Mouse (Mus musculus) neural tube, embryonic 15.5 days (tissue): ENCODE measurements around the gene Slc36a4. TPM values are rescaled to one million over a fixed set of nuclear protein-coding genes. Genes with fewer than 3 reads are reported as not detected.

Source experiments
- ATAC-seq: fragments of 200-750 bp; cut with Nextera tagmentation; 2 replicates; pipeline ENCODE4 v1.8.0; 2017; ENCODE audit warnings: mild to moderate bottlenecking, moderate TSS enrichment, moderate library complexity; ENCODE audit not compliant: low FRiP score
- H3K27ac ChIP-seq: fragments of 300-500 bp; sonication (generic); replicated peaks from 2 replicates; pipeline ENCODE4 v1.5.1; 2015; ENCODE audit warnings: mild to moderate bottlenecking, inconsistent platforms
- H3K27me3 ChIP-seq: fragments of 300-500 bp; sonication (generic); replicated peaks from 2 replicates; pipeline ENCODE4 v1.6.1; 2015; ENCODE audit warnings: inconsistent platforms
- H3K36me3 ChIP-seq: fragments of 300-500 bp; sonication (generic); 2 replicates; pipeline ENCODE4 v1.6.1; 2015; ENCODE audit warnings: inconsistent platforms
- H3K4me1 ChIP-seq: fragments of 300-500 bp; sonication (generic); 2 replicates; pipeline ENCODE4 v1.6.1; 2015; ENCODE audit warnings: inconsistent platforms
- H3K4me2 ChIP-seq: fragments of 300-500 bp; sonication (generic); 2 replicates; pipeline ENCODE4 v1.6.1; 2015; ENCODE audit warnings: inconsistent platforms, mild to moderate bottlenecking, moderate library complexity
- H3K4me3 ChIP-seq: fragments of 300-500 bp; sonication (generic); replicated peaks from 2 replicates; pipeline ENCODE4 v1.5.1; 2015; ENCODE audit warnings: mild to moderate bottlenecking, inconsistent platforms
- H3K9ac ChIP-seq: fragments of 300-500 bp; sonication (generic); replicated peaks from 2 replicates; pipeline ENCODE4 v1.6.1; 2015; ENCODE audit warnings: mild to moderate bottlenecking, inconsistent platforms
- H3K9me3 ChIP-seq: fragments of 300-500 bp; sonication (generic); replicated peaks from 2 replicates; pipeline ENCODE4 v1.6.1; 2016; ENCODE audit warnings: inconsistent platforms
- WGBS: fragments of 180-500 bp; shearing (Covaris S2); methylation state at CpG from one replicate; pipeline ENCODE4 v1.1.7; 2015; ENCODE audit warnings: mixed read lengths; 5-methylcytosine and 5-hydroxymethylcytosine counted together
- polyA plus RNA-seq: library from polyadenylated mRNA; unstranded; fragments of >200 nt; fragmentation: Nextera tagmentation; extraction: Ambion mirVana; gene quantifications from 2 replicates; pipeline ENCODE4 v1.2.1, GENCODE M21; 2015

The Slc36a4 gene
- polyA plus RNA-seq, 1 experiment from 2014 or later: 27.4 TPM

DNA sequence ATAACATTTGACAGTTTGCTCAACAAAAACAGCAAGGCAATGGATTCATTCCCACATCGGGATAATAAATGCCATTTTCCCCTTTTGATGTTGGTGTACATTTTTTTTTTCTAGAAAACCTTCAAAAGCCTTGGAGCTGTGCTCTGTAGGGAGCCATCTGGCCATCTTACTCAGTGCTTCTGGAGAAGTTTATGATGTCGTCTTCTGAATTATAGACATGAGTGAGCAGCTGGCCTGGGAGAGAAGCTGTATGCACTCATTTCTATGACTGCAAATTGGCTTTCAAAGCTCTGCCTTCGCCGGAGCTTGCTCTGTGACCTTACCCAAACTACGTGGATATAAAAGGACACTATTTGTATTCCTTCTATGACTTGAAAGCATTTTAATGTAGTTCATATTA lies 56.8 kb downstream of the Slc36a4 start:
- Histone ChIP-seq H3K4me3 (no peak overlapping the region), H3K27me3 (no peaks in the 10 kb centered on the region), H3K9ac (no peak overlapping the region), H3K27ac (no peak overlapping the region; the same call in 1 of the 2 replicates), H3K36me3 (no peaks in the 10 kb centered on the region), H3K4me1 (peaks cover 8% of the 10 kb centered on the region; the same call in 1 of the 2 replicates), H3K4me2 (no peak overlapping the region), H3K9me3 (no peaks in the 10 kb centered on the region)
- 23% methylated on average over 5 of the region's 5 CpGs for WGBS
- no peak for ATAC-seq

DNA sequence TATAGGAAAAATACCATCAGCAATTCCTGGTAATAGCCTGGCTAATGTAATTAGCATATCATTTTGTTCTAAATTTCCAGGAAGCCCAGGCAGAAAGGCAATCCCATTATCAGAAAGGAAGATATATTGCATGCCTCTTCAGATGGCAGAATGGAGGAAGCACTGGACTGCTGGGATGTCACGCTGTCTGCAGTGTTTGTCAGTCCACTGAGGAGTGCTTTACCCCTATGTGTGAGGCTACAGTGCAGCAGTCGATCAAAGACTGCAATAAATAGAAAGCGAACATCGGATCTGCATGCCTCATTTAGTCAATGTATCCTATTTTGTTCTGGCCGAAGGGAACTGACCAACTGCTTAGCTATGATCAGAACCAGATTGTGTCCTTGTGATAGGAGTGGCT lies 57.3 kb downstream of the Slc36a4 start:
- H3K4me3 ChIP-seq: no peak overlapping the region
- 14% methylated on average over 5 of the region's 5 CpGs for whole genome bisulfite sequencing
- H3K36me3 ChIP-seq: no peaks in the 10 kb centered on the region
- no peak overlapping the region for H3K9ac ChIP-seq
- peaks cover 8% of the 10 kb centered on the region; the same call in 1 of the 2 replicates for H3K4me1 ChIP-seq
- H3K9me3 ChIP-seq: no peaks in the 10 kb centered on the region
- no peak overlapping the region for H3K27ac ChIP-seq
- peak; percentile 63; the same call in 1 of the 2 replicates for ATAC-seq
- H3K4me2 ChIP-seq: no peak overlapping the region
- H3K27me3 ChIP-seq: no peaks in the 10 kb centered on the region

DNA sequence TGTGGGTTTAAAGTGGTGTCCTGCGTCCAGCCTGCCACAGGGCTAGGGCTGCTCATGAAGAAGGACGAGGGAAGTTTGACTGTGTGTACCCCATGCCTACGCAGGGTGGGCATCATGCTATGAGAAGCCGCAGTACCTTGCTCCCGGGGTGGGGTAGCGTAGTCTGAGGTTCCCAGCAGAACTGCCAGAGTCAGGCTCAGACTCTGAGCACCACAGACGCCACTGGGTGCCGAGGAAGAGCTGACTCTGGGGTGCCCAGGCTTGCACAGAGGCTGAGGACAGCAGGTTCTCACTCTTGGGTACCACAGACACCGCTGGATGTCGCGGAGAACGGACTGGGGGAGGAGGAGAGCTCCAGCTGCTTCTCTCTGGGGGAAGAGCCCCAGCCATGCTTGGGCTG lies 63.2 kb downstream of the Slc36a4 start:
- no peaks in the 10 kb centered on the region for H3K36me3 ChIP-seq
- H3K4me1 ChIP-seq: 0 out of 2 replicates have a peak, but pooled peaks cover 3% of the 10 kb centered on the region
- ATAC-seq: no peak
- no peak overlapping the region for H3K9ac ChIP-seq
- WGBS: 93% methylated on average over 12 of the region's 12 CpGs
- H3K27me3 ChIP-seq: no peaks in the 10 kb centered on the region
- H3K4me2 ChIP-seq: no peak overlapping the region
- no peak overlapping the region for H3K27ac ChIP-seq
- H3K4me3 ChIP-seq: no peak overlapping the region
- H3K9me3 ChIP-seq: no peaks in the 10 kb centered on the region

DNA sequence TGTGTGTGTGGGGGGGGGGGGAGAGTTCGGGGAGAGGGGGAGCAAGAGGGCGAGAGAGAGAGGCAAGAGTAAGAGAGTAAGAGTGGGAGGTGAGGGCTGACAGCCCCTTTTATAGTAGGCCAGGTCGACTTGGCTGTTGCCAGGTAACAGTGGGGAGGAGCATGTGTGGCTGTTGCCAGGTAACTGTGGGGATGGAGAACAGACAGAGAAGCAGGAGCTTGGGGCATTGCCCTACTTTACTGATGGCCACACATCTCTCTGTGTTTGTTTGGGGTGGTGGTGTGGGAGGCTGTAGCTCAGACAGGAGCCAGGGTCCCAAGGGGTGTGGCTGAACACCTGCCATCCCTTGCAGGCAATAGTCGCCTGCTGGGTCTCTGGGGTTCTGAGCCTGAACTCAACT lies 63.9 kb downstream of the Slc36a4 start:
- Histone ChIP-seq H3K27me3 (no peaks in the 10 kb centered on the region), H3K9ac (no peak overlapping the region), H3K4me2 (no peak overlapping the region), H3K4me3 (no peak overlapping the region), H3K4me1 (0 out of 2 replicates have a peak, but pooled peaks cover 3% of the 10 kb centered on the region), H3K27ac (no peak overlapping the region), H3K36me3 (no peaks in the 10 kb centered on the region), H3K9me3 (no peaks in the 10 kb centered on the region)
- 46% methylated on average over 3 of the region's 4 CpGs for WGBS
- peak; percentile 43; the same call in 1 of the 2 replicates for ATAC-seq

GRCm38 (mm10) chr9:15774911-15775310 lies 65.4 kb downstream of the Slc36a4 start:
- no peak for ATAC-seq
- Histone ChIP-seq H3K27me3 (no peaks in the 10 kb centered on the region), H3K9ac (no peak overlapping the region), H3K27ac (no peak overlapping the region), H3K4me2 (no peak overlapping the region), H3K9me3 (no peaks in the 10 kb centered on the region), H3K4me1 (0 out of 2 replicates have a peak, but pooled peaks cover 3% of the 10 kb centered on the region), H3K4me3 (no peak overlapping the region), H3K36me3 (no peaks in the 10 kb centered on the region)
- WGBS: 55% methylated on average over 1 of the region's 1 CpGs

- Histone ChIP-seq H3K36me3 (no peaks in the 10 kb centered on the region), H3K4me3 (no peak overlapping the region), H3K27ac (no peak overlapping the region), H3K27me3 (no peaks in the 10 kb centered on the region), H3K9ac (no peak overlapping the region), H3K4me1 (no peaks in the 10 kb centered on the region), H3K4me2 (no peak overlapping the region), H3K9me3 (no peaks in the 10 kb centered on the region)
- 70% methylated on average over 4 of the region's 4 CpGs for WGBS
- no peak for ATAC-seq
These were observed 72.4 kb downstream of the Slc36a4 start for GRCm38 (mm10) chr9:15781936-15782335.

DNA sequence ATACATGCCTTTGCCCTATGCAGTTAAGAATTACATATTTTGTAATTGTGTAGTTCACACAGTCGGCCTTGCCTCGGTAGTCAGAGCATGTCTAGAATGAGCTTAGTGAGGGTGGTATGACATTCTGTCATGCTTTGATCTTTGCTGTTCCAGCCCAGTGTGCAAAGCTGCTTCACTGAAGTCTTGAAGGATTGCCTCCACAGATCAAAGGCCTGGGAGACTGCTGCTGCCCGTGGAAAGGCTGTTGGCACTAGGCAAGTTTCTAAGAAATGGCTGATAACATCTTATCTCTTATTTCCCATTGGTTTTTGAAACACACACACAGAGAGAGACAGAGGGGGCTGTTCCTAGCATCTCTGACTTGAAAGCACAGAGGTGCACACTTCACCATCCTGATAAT lies 76.7 kb downstream of the Slc36a4 start:
- Histone ChIP-seq H3K4me1 (no peaks in the 10 kb centered on the region), H3K27me3 (no peaks in the 10 kb centered on the region), H3K27ac (no peak overlapping the region), H3K9me3 (no peaks in the 10 kb centered on the region), H3K9ac (no peak overlapping the region), H3K36me3 (no peaks in the 10 kb centered on the region), H3K4me3 (no peak overlapping the region), H3K4me2 (no peak overlapping the region)
- ATAC-seq: no peak
- 90% methylated on average over 3 of the region's 3 CpGs for WGBS

GRCm38 (mm10) chr9:15786610-15787009 lies 77.1 kb downstream of the Slc36a4 start:
- Histone ChIP-seq H3K36me3 (no peaks in the 10 kb centered on the region), H3K4me3 (no peak overlapping the region), H3K27me3 (no peaks in the 10 kb centered on the region), H3K4me2 (no peak overlapping the region), H3K9ac (no peak overlapping the region), H3K9me3 (no peaks in the 10 kb centered on the region), H3K4me1 (no peaks in the 10 kb centered on the region), H3K27ac (no peak overlapping the region)
- WGBS: 73% methylated on average over 2 of the region's 2 CpGs
- ATAC-seq: no peak

DNA sequence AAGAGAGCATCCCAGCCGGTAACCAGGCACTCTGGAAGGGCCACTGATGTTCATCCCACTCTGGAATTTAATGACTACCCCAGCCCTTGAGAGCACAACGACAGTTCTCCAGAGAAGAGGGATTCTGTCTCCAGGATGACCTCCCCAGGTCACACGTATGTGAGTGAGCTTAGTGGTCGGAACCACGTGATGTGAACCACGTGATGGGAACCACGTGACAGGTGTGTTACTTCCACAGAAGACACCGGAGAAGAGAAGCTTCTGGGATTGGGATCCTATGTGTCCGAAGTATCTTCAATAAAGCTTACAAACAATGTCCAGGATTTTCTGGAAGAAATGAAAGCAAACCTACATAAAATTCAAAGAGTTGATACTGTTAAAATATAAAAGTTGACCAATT lies 82.5 kb downstream of the Slc36a4 start:
- H3K9me3 ChIP-seq: no peaks in the 10 kb centered on the region
- WGBS: 92% methylated on average over 9 of the region's 9 CpGs
- no peak for ATAC-seq
- no peak overlapping the region for H3K4me2 ChIP-seq
- no peak overlapping the region for H3K9ac ChIP-seq
- H3K4me3 ChIP-seq: no peak overlapping the region
- H3K4me1 ChIP-seq: no peaks in the 10 kb centered on the region
- H3K27me3 ChIP-seq: no peaks in the 10 kb centered on the region
- H3K36me3 ChIP-seq: no peaks in the 10 kb centered on the region
- H3K27ac ChIP-seq: no peak overlapping the region

Other genes starting within 250 kb of the Slc36a4 start
- gene Smco4, start 216.3 kb upstream of the Slc36a4 start, polyA plus RNA-seq: 0.72 and 1.3 TPM in 2 replicates
- gene Deup1, start 81.8 kb upstream of the Slc36a4 start, polyA plus RNA-seq: 0.35 and 0.86 TPM in 2 replicates
- not detected in 2 replicates for gene Mtnr1b, start 164.8 kb downstream of the Slc36a4 start, polyA plus RNA-seq